Mouse (Mus musculus) left cerebral cortex, postnatal 25 days (tissue): ENCODE data around the gene Gnai2. TPM values are rescaled to one million over a fixed set of nuclear protein-coding genes. Genes with fewer than 3 reads are reported as not detected.

ENCODE experiments used
- total RNA-seq, 2 experiments: library from RNA; stranded (reverse); gene quantifications; 2 replicates each; pipeline ENCODE4 v1.2.3; 2021

Gene Gnai2
- total RNA-seq, 2 experiments from 2014 or later, result 214 to 221 TPM

Other genes starting within 250 kb of the Gnai2 start
- 10 to 100 TPM; 25.4 to 40.2 TPM for gene Cacna2d2, start 235.8 kb downstream of the Gnai2 start, total RNA-seq
- 10 to 100 TPM; 33.3 to 36.5 TPM for gene Tmem115, start 101.4 kb downstream of the Gnai2 start, total RNA-seq
- 10 to 100 TPM; 16.2 to 17.4 TPM for gene Cyb561d2, start 93.2 kb downstream of the Gnai2 start, total RNA-seq
- gene Nprl2, start 93.1 kb downstream of the Gnai2 start, total RNA-seq, result 10 to 100 TPM; 40.4 to 41.7 TPM
- gene Zmynd10, start 88.1 kb downstream of the Gnai2 start, total RNA-seq, result 1 to 10 TPM; 4.0 to 5.6 TPM
- 10 to 100 TPM; 14.3 to 17.4 TPM for gene Rassf1, start 83.8 kb downstream of the Gnai2 start, total RNA-seq
- gene Tusc2, start 72.1 kb downstream of the Gnai2 start, total RNA-seq, result 10 to 100 TPM; 86.5 to 94.7 TPM
- gene Hyal2, start 67.4 kb downstream of the Gnai2 start, total RNA-seq, result 10 to 100 TPM in 1 of 2 experiments, 1 to 10 TPM in 1; 9.3 to 10.1 TPM
- gene Hyal1, start 58.4 kb downstream of the Gnai2 start, total RNA-seq, result 1 to 10 TPM; 5.0 to 7.4 TPM
- 10 to 100 TPM; 10.8 to 11.3 TPM for gene Naa80, start 56.5 kb downstream of the Gnai2 start, total RNA-seq
- gene Hyal3, start 54.5 kb downstream of the Gnai2 start, total RNA-seq, result 1 to 10 TPM in 1 of 2 experiments, under 1 TPM in 1; 0.96 to 1.1 TPM
- 10 to 100 TPM; 11.1 to 13.3 TPM for gene Ifrd2, start 47.7 kb downstream of the Gnai2 start, total RNA-seq
- 1 to 10 TPM; 3.4 to 3.5 TPM for gene Sema3b, start 26.1 kb downstream of the Gnai2 start, total RNA-seq
- 10 to 100 TPM; 69.9 to 81.4 TPM for gene Slc38a3, start 34.2 kb upstream of the Gnai2 start, total RNA-seq
- gene Gnat1, start 44.3 kb upstream of the Gnai2 start, total RNA-seq, result under 1 TPM; 0.18 to 0.21 TPM
- 10 to 100 TPM; 16.6 to 17.8 TPM for gene Sema3f, start 75.1 kb upstream of the Gnai2 start, total RNA-seq
- 100 to 1,000 TPM; 122 to 155 TPM for gene Rbm5, start 135.6 kb upstream of the Gnai2 start, total RNA-seq
- gene Rbm6, start 237.9 kb upstream of the Gnai2 start, total RNA-seq, result 10 to 100 TPM; 57.0 to 65.0 TPM